Comparison of ENCODE assay signal across 10 mouse cellular contexts in the genomic region with DNA sequence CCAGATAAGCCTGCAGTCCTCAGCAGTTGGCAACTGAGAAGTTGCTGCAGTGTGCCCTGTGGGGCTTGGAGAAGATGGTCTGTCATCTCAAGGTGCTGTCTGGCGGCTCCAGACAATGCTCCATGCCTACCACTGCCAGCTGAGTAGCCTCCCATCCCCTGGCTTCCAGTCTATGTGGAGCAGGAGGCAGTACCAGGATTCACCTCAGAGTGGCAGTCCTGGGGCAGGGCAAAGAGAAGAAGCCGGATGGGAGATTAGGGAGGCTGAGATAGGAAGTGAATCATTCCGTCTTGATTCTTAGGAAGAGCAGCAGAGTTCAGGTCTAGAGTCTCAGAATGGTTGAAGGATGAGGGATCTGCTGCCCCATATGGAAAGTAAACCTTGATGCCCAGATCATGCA.
A peak's percentile ranks its signal among the peaks of the same experiment; 100 is the strongest.
DNase-seq lines count a peak whose midpoint lies in the region; ATAC-seq and TF ChIP-seq lines count a peak whose summit lies in the region.
"Had no signal": no experiment of that assay in that cellular context is flagged by ENCODE, and none has a peak within 500 bp of the region (broad histone marks: within the 10 kb centered on the region; RNA-seq: fewer than 3 reads in every experiment).

No protein-coding gene starts in this region.

- H3K9me3 ChIP-seq in heart, embryonic 12.5 days (replicated peaks) = no peaks in the 10 kb centered on the region
- H3K9me3 ChIP-seq in liver, postnatal 0 days (ENCODE audit: low read length) = no peaks in the 10 kb centered on the region
- H3K9me3 ChIP-seq in liver, embryonic 11.5 days (ENCODE audit: control insufficient read depth, low read length) = no peaks in the 10 kb centered on the region
- H3K9me3 ChIP-seq: hindbrain, embryonic 12.5 days had no signal

- H3K36me3 ChIP-seq in heart, embryonic 12.5 days = no peaks in the 10 kb centered on the region
- H3K36me3 ChIP-seq in liver, postnatal 0 days (replicated peaks; ENCODE audit: insufficient read depth, low read length) = no peaks in the 10 kb centered on the region
- no peaks in the 10 kb centered on the region for H3K36me3 ChIP-seq in liver, embryonic 11.5 days (ENCODE audit: control insufficient read depth, insufficient read depth, low read length)
- H3K36me3 ChIP-seq: hindbrain, embryonic 12.5 days had no signal

- no peak overlapping the region for H3K4me2 ChIP-seq in heart, embryonic 12.5 days
- H3K4me2 ChIP-seq in liver, postnatal 0 days (ENCODE audit: low read depth, low read length) = no peak overlapping the region
- no peak overlapping the region for H3K4me2 ChIP-seq in liver, embryonic 11.5 days
- H3K4me2 ChIP-seq: hindbrain, embryonic 12.5 days had no signal

- H3K4me3 ChIP-seq in heart, embryonic 12.5 days = no peak overlapping the region
- H3K4me3 ChIP-seq in liver, postnatal 0 days (ENCODE audit: low read depth, low read length) = no peak overlapping the region
- H3K4me3 ChIP-seq in liver, embryonic 11.5 days (ENCODE audit: low read depth, low read length) = no peak overlapping the region
- H3K4me3 ChIP-seq: hindbrain, embryonic 12.5 days had no signal

- WGBS in heart, embryonic 12.5 days = 38% methylated on average over 3 of the region's 3 CpGs
- 37% methylated on average over 3 of the region's 3 CpGs for WGBS in liver, postnatal 0 days (ENCODE audit: insufficient replicate concordance)
- 57% methylated on average over 3 of the region's 3 CpGs for WGBS in liver, embryonic 11.5 days

- H3K27ac ChIP-seq in heart, embryonic 12.5 days (ENCODE audit: poor library complexity, severe bottlenecking) = no peak overlapping the region
- H3K27ac ChIP-seq in liver, postnatal 0 days (ENCODE audit: low read depth) = no peak overlapping the region
- H3K27ac ChIP-seq in liver, embryonic 11.5 days (ENCODE audit: low read depth, low read length) = no peak overlapping the region
- H3K27ac ChIP-seq: hindbrain, embryonic 12.5 days had no signal

- no peak for ATAC-seq in heart, embryonic 12.5 days (ENCODE audit: insufficient number of reproducible peaks, low FRiP score)
- ATAC-seq in liver, postnatal 0 days = no peak
- ATAC-seq in liver, embryonic 11.5 days (replicated peaks; ENCODE audit: low FRiP score) = no peak

- peak; percentile 53 for TF ChIP-seq CTCF in liver, postnatal 0 days (IDR thresholded peaks at IDR 0.05; ENCODE audit: low read depth)

- peak; percentile 36 for DNase-seq in heart, postnatal 4 days
- no peak for DNase-seq in liver, postnatal 0 days
- no peak for DNase-seq in liver, embryonic 11.5 days (ENCODE audit: low spot score)
- peak; percentile 34 for DNase-seq in brain, adult 2 months (ENCODE audit: low read depth, low spot score)
- DNase-seq in retina, embryonic 14.5 days (ENCODE audit: low spot score) = peak; percentile 22
- DNase-seq in thymus, postnatal 25 days = no peak
- DNase-seq: cerebellum, adult 9-10 months; thymus, adult 2 months had no signal

- no peak for TF ChIP-seq EP300 in liver, postnatal 0 days (IDR thresholded peaks at IDR 0.05; ENCODE audit: low read depth)

- H3K4me1 ChIP-seq in heart, embryonic 12.5 days (replicated peaks) = no peaks in the 10 kb centered on the region
- no peaks in the 10 kb centered on the region for H3K4me1 ChIP-seq in liver, postnatal 0 days (ENCODE audit: insufficient read depth)
- H3K4me1 ChIP-seq in liver, embryonic 11.5 days (replicated peaks; ENCODE audit: control insufficient read depth, insufficient read depth, low read length) = no peaks in the 10 kb centered on the region

- H3K9ac ChIP-seq in heart, embryonic 12.5 days = no peak overlapping the region
- H3K9ac ChIP-seq in liver, postnatal 0 days (replicated peaks) = no peak overlapping the region
- no peak overlapping the region for H3K9ac ChIP-seq in liver, embryonic 11.5 days (ENCODE audit: low read depth, low read length)
- H3K9ac ChIP-seq: hindbrain, embryonic 12.5 days had no signal

- peaks cover 9% of the 10 kb centered on the region; the same call in 1 of the 2 replicates for H3K27me3 ChIP-seq in heart, embryonic 12.5 days (replicated peaks)
- H3K27me3 ChIP-seq in liver, postnatal 0 days (ENCODE audit: insufficient read depth, low read length) = no peaks in the 10 kb centered on the region
- no peaks in the 10 kb centered on the region; the same call in none of the 2 replicates for H3K27me3 ChIP-seq in liver, embryonic 11.5 days (replicated peaks; ENCODE audit: control insufficient read depth, insufficient read depth, low read length)

Comparison
In these comparisons a context has a peak if more than half of its experiments do, and no peak if none do; other contexts are left out.
1. DNase-seq: peak in heart, postnatal 4 days (single experiment), brain, adult 2 months (single experiment) and retina, embryonic 14.5 days (single experiment); none in liver, postnatal 0 days (single experiment), liver, embryonic 11.5 days (single experiment) and thymus, postnatal 25 days (single experiment).